Comparison of ENCODE assay signal across 12 mouse cellular contexts in the genomic region with DNA sequence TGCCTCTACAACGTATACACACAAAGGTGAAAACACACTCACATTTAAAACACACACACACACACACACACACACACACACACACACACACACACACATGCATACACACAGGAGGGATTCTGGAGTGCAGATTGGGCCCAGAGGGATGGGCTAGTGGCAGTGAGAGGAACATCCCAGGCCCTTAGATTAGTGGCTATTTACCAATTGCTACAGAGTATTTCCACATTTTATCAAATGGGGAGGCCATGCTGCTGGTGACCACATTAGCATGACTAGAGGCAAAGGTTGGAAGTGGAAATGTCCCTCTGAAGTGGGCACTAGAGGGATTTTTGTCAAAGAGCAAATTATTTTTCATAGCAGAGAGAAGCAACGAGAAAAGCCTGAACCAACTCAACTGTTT. TPM values are rescaled to one million over a fixed set of nuclear protein-coding genes. Genes with fewer than 3 reads are reported as not detected.
"Had no signal": no experiment of that assay in that cellular context is flagged by ENCODE, and none has a peak within 500 bp of the region (broad histone marks: within the 10 kb centered on the region; RNA-seq: fewer than 3 reads in every experiment).

No protein-coding gene starts in this region.

- DNase-seq: retina, postnatal 1 day; right cerebral cortex, adult 18-20 months; right cerebral cortex, postnatal 14 days; right cerebral cortex, postnatal 25 days; spleen, adult 18-20 months; thymus, adult 18-20 months; thymus, adult 2 months; thymus, postnatal 14 days; thymus, postnatal 25 days; thymus, postnatal 36 days; thymus, postnatal 4 days had no signal

RNA-seq across cellular contexts. Expression of a gene that starts 2.0 kb away (rescaled TPM):
- total RNA-seq: neutrophil, adult 5-6 weeks had no signal
